Mouse (Mus musculus) heart, embryonic 16.5 days (tissue): ENCODE measurements around the gene Foxn3. TPM values are rescaled to one million over a fixed set of nuclear protein-coding genes. Genes with fewer than 3 reads are reported as not detected.

Source experiments
- ATAC-seq: fragments of 200-750 bp; cut with Nextera tagmentation; replicated peaks from 2 replicates; pipeline ENCODE4 v1.8.0; 2017; ENCODE audit warnings: moderate number of reproducible peaks; ENCODE audit not compliant: insufficient read depth, low FRiP score; ENCODE audit errors: extremely low read depth
- H3K27ac ChIP-seq: fragments of 300-500 bp; sonication (generic); 2 replicates; pipeline ENCODE4 v1.5.1; 2014; ENCODE audit warnings: mild to moderate bottlenecking, low read length, control low read depth, moderate library complexity
- H3K27me3 ChIP-seq: fragments of 300-500 bp; sonication (generic); 2 replicates; pipeline ENCODE4 v1.6.1; 2014; ENCODE audit warnings: low read length, mixed read lengths; ENCODE audit not compliant: control insufficient read depth, insufficient read depth
- H3K36me3 ChIP-seq: fragments of 300-500 bp; sonication (generic); 2 replicates; pipeline ENCODE4 v1.6.1; 2014; ENCODE audit not compliant: control insufficient read depth, insufficient read depth
- H3K4me1 ChIP-seq: fragments of 300-500 bp; sonication (generic); 2 replicates; pipeline ENCODE4 v1.6.1; 2014; ENCODE audit warnings: low read length, mixed read lengths; ENCODE audit not compliant: control insufficient read depth, insufficient read depth
- H3K4me2 ChIP-seq: fragments of 300-500 bp; sonication (generic); 2 replicates; pipeline ENCODE4 v1.6.1; 2014; ENCODE audit warnings: low read depth, mild to moderate bottlenecking, control low read depth, low read length
- H3K4me3 ChIP-seq: fragments of 300-500 bp; sonication (generic); 2 replicates; pipeline ENCODE4 v1.5.1; 2014; ENCODE audit warnings: mild to moderate bottlenecking, control low read depth, low read length
- H3K9ac ChIP-seq: fragments of 300-500 bp; sonication (generic); 2 replicates; pipeline ENCODE4 v1.6.1; 2014; ENCODE audit warnings: low read length, control low read depth
- H3K9me3 ChIP-seq: fragments of 300-500 bp; sonication (generic); replicated peaks from 2 replicates; pipeline ENCODE4 v1.6.1; 2016; ENCODE audit warnings: low read length; ENCODE audit not compliant: control insufficient read depth
- WGBS: fragments of 180-500 bp; shearing (Covaris S2); extraction: QIAGEN DNeasy Blood & Tissue Kit; methylation state at CpG from one replicate; pipeline ENCODE4 v1.1.7; 2014; 5-methylcytosine and 5-hydroxymethylcytosine counted together
- polyA plus RNA-seq: library from polyadenylated mRNA; unstranded; fragments of >200 nt; fragmentation: Nextera tagmentation; extraction: Ambion mirVana; gene quantifications from 2 replicates; pipeline ENCODE4 v1.2.1, GENCODE M21; 2015

Gene Foxn3
- polyA plus RNA-seq, 1 experiment from 2014 or later: 52.1 TPM

DNA sequence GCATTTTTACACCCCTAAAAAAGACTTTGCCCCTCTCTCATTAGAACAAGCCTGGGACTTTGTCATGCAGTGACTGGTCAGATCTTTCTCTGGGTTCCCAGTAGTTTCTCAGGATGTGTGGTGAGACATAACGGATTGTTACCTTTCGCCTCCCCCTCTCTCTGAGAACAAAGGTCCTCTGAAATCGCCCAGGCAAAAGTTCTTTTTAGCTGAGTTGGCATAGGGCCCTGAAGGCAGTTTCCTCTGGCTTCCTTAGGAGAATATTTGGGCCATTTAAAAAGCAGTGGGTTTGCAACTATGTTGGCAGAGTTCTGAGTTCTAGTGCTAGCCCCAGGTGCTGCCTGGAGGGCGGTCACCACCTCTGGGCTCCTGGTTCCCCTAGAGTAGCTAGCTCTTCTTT, 4.9 kb downstream of the Foxn3 start:
- H3K27me3 ChIP-seq: no peaks in the 10 kb centered on the region
- peaks cover 33% of the 10 kb centered on the region for H3K4me1 ChIP-seq
- peak overlapping the region; percentile 22; the same call in 1 of the 2 replicates for H3K27ac ChIP-seq
- 0 out of 2 replicates have a peak, but pooled peaks cover 2% of the 10 kb centered on the region for H3K36me3 ChIP-seq
- ATAC-seq: no peak
- H3K4me3 ChIP-seq: no peak overlapping the region
- H3K9me3 ChIP-seq: no peaks in the 10 kb centered on the region
- WGBS: 70% methylated on average over 4 of the region's 4 CpGs
- no peak overlapping the region for H3K9ac ChIP-seq
- no peak overlapping the region for H3K4me2 ChIP-seq

DNA sequence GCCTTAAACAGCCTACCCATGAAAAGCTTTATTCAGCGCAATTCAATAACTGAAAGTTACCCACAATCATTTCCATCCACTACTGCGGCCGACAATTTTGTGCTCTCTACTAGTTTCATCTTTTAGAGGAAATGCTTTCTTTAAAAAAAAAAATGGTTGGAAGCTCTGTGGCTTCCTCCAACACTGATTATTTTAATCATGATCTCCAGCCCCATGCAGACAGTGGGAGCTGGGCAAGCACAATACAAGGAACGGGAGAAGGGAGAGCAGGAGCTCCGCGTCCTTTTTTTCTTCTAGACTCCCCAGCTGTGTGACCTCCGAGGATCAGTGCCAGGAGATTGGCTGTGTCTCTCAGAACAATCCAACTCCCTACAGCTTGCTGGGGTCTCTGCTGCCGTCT, 5.9 kb downstream of the Foxn3 start:
- Histone ChIP-seq H3K4me2 (no peak overlapping the region), H3K9me3 (no peaks in the 10 kb centered on the region), H3K4me3 (no peak overlapping the region), H3K27ac (peak overlapping the region; percentile 34; the same call in 1 of the 2 replicates), H3K4me1 (peaks cover 33% of the 10 kb centered on the region), H3K27me3 (no peaks in the 10 kb centered on the region), H3K36me3 (0 out of 2 replicates have a peak, but pooled peaks cover 2% of the 10 kb centered on the region), H3K9ac (no peak overlapping the region)
- no peak for ATAC-seq
- WGBS: 59% methylated on average over 8 of the region's 8 CpGs

DNA sequence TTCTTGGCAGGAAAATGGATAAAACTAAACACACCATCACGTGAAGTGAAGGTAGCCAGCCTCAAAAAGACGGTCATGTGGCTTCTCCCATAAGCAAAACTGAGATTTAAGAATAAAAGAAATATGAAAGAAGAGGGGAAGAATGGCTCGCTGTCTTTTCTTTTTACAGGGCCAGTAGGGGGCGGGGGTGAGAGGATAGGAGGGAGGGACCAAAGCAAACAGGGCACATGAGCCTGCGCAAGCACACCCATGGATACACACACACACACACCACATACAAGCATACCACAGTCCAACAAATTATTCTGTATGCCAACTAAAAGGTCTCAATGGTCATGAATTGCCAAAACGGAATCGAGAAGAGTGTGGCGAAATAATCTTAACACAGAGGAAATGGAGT, 12.8 kb downstream of the Foxn3 start:
- WGBS: 70% methylated on average over 8 of the region's 8 CpGs
- H3K27me3 ChIP-seq: no peaks in the 10 kb centered on the region
- no peaks in the 10 kb centered on the region for H3K36me3 ChIP-seq
- no peaks in the 10 kb centered on the region for H3K4me1 ChIP-seq
- H3K4me3 ChIP-seq: no peak overlapping the region
- H3K4me2 ChIP-seq: no peak overlapping the region
- no peak overlapping the region for H3K9ac ChIP-seq
- no peak overlapping the region for H3K27ac ChIP-seq
- no peaks in the 10 kb centered on the region for H3K9me3 ChIP-seq
- ATAC-seq: no peak

DNA sequence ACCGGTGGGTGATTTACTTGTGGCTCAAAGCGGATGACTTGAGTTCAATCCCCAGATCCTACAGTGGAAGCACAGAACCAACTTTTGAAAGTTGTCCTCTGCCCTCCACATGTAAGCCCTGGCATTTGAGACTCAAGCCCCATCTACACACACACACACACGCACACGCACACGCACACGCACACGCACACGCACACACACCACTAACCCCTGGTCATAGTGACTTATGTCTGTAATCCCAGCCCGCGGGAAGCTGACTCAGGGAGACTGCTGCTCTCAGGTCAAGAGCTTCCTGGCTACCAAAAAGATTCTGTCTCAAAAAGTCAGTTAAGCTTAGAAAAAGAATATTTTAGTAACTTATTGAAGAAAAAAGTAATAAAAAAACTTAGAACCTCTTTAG, 13.6 kb downstream of the Foxn3 start:
- Histone ChIP-seq H3K4me1 (peaks cover 5% of the 10 kb centered on the region), H3K27me3 (no peaks in the 10 kb centered on the region), H3K4me3 (no peak overlapping the region), H3K4me2 (no peak overlapping the region), H3K9ac (no peak overlapping the region), H3K9me3 (no peaks in the 10 kb centered on the region), H3K27ac (no peak overlapping the region), H3K36me3 (no peaks in the 10 kb centered on the region)
- WGBS: 89% methylated on average over 10 of the region's 10 CpGs
- no peak for ATAC-seq

DNA sequence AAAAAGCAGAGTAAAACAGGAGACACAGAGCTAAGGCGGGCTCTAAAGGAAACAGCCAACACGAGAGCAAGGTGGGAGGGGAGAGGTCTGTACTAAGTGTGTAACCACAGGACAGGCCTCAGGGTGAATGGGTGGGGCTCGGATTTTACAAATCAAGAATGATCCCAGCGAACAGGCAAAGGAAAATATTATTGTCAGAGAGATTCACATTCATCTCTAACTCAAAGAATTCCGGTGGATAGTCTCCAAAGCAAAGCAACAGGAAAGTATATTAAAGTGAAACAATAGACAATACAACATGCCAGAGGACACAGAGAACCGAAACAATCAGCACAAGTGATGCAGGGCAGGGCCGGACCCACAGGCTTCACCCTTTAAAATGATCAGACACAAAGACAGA, 15.0 kb downstream of the Foxn3 start:
- no peak for ATAC-seq
- H3K27ac ChIP-seq: no peak overlapping the region

DNA sequence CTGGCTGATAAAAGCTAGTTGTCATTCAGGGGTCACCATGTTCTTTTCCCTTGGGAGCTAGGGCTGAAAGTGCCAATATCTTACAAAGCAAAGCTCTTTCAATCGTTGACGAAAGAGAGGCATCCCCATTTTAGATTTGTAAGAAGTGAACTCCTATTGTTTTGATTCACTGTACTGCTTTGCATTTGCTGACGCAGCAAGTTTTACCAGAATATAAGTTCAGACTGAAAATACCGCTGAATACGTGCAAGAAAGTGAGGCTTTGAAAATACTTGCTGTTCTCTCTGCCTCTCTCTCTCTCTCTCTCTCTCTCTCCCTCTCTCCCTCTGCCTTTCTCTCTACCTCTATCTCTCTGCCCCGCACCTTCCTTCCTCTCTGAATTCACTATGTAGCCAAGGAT, 16.1 kb downstream of the Foxn3 start:
- peaks cover 6% of the 10 kb centered on the region; the same call in 1 of the 2 replicates for H3K36me3 ChIP-seq
- no peaks in the 10 kb centered on the region for H3K27me3 ChIP-seq
- ATAC-seq: no peak
- peaks cover 12% of the 10 kb centered on the region for H3K4me1 ChIP-seq
- 90% methylated on average over 6 of the region's 6 CpGs for WGBS
- no peak overlapping the region for H3K4me3 ChIP-seq
- no peak overlapping the region for H3K4me2 ChIP-seq
- H3K27ac ChIP-seq: no peak overlapping the region
- no peak overlapping the region for H3K9ac ChIP-seq
- no peaks in the 10 kb centered on the region for H3K9me3 ChIP-seq

More for the DNA sequence above, 15.0 kb downstream of the Foxn3 start:
- no peaks in the 10 kb centered on the region for H3K27me3 ChIP-seq
- peaks cover 12% of the 10 kb centered on the region for H3K4me1 ChIP-seq
- H3K9ac ChIP-seq: no peak overlapping the region
- no peak overlapping the region for H3K4me2 ChIP-seq
- H3K36me3 ChIP-seq: peaks cover 4% of the 10 kb centered on the region; the same call in 1 of the 2 replicates
- no peak overlapping the region for H3K4me3 ChIP-seq
- H3K9me3 ChIP-seq: no peaks in the 10 kb centered on the region
- 74% methylated on average over 7 of the region's 7 CpGs for WGBS

DNA sequence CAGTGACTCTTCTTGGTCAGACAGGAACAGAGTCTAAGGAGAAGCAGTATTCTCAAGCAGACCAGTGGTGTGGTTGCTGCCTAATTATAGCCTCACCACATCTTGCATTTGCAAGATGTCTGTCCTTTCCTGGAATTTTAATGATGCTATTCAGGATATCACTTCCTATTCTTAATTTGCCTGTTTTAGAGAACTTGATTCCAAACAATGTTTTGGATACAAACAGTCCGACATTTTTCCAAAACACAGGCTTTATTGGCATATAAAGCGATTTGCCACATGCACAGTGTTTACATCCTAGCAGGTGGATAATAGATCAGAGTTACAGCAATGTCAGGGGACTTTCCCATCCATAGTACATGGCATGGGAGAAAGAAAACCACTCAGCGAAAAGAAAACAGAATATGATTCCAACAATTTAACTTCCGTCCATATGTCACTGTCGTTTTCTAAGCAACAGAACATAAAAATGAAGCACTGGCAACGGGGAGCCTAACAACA, 18.1 kb downstream of the Foxn3 start:
- Histone ChIP-seq H3K36me3 (peaks cover 6% of the 10 kb centered on the region; the same call in 1 of the 2 replicates), H3K9ac (no peak overlapping the region), H3K27me3 (no peaks in the 10 kb centered on the region), H3K4me1 (peaks cover 12% of the 10 kb centered on the region), H3K9me3 (no peaks in the 10 kb centered on the region), H3K4me2 (no peak overlapping the region), H3K4me3 (no peak overlapping the region), H3K27ac (no peak overlapping the region)
- ATAC-seq: no peak
- 79% methylated on average over 6 of the region's 6 CpGs for WGBS

DNA sequence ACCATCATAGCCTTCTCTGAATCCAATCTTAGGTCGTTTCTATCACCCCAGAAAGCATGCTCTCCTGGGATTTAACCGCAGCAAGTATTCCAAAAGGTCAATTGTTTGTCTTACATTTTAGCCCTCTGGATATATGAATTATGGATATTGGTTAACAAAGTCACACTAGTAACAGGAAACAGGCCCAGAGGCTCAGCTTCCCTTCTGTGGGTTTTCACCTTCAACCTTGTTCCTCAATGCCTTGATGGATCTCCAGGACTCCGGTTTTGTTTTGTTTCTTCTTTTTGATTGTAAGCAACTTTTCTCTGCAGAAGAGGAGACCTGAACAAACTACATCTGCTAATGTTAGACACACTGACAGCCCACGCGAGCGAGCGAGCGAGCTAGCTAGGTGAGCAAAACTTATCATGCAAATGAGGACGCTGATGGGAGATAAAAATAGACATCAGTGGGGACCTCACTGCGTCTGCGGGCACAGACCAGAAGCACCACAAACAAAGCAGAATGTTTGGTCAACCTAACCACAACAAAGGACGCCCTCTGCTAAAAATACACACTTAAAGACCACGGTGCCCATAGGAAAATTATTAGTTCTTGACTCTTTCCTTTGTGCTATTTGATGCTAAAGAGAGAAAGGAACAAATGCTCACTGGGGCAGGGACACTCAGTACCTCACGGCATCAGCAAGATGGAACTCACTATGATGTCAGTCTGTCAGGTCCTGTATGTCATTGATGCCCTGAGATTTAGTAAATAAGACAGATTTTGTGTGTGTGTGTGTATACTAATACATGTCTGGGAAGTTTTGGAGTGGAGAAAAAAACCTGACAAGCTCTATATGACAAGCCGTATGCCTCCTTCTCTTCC, 18.9 kb downstream of the Foxn3 start:
- WGBS: 54% methylated on average over 15 of the region's 15 CpGs
- Histone ChIP-seq H3K27ac (no peak overlapping the region), H3K4me2 (peak overlapping the region; percentile 37)

More for the DNA sequence above, 18.9 kb downstream of the Foxn3 start:
- H3K9ac ChIP-seq: no peak overlapping the region
- no peaks in the 10 kb centered on the region for H3K9me3 ChIP-seq
- H3K4me3 ChIP-seq: no peak overlapping the region
- H3K36me3 ChIP-seq: peaks cover 6% of the 10 kb centered on the region; the same call in 1 of the 2 replicates
- no peak for ATAC-seq
- no peaks in the 10 kb centered on the region for H3K27me3 ChIP-seq
- H3K4me1 ChIP-seq: peaks cover 12% of the 10 kb centered on the region
